Mouse (Mus musculus) CH12.LX (cell line): ENCODE data around the gene Ifi27l2b. TPM values are rescaled to one million over a fixed set of nuclear protein-coding genes. Genes with fewer than 3 reads are reported as not detected.
A peak's percentile ranks its signal among the peaks of the same experiment; 100 is the strongest.

ENCODE experiments used
- DNase-seq: peaks from one replicate; pipeline ENCODE4 v3.0.0-alpha.2; 2013; ENCODE audit errors: extremely low read depth
- H3K27ac ChIP-seq: 2 replicates; pipeline ENCODE4 v1.5.1; 2012; ENCODE audit warnings: low read depth, mild to moderate bottlenecking, control low read depth, moderate library complexity; ENCODE audit not compliant: insufficient read depth
- H3K27me3 ChIP-seq: replicated peaks from 2 replicates; pipeline ENCODE3; 2012; ENCODE audit warnings: inconsistent platforms
- H3K36me3 ChIP-seq, 2 experiments: replicated peaks in 1 of 2; 2 replicates each; pipeline versions ENCODE3 to v1.6.1; 2012; ENCODE audit warnings: inconsistent platforms in 1 of 2, low read length in 1 of 2, mild to moderate bottlenecking in 1 of 2, mixed read lengths in 1 of 2, moderate library complexity in 1 of 2; ENCODE audit not compliant: control insufficient read depth in 1 of 2, insufficient read depth in 1 of 2
- H3K4me1 ChIP-seq, 2 experiments: 2 replicates each; pipeline ENCODE4 v1.6.1; 2012; ENCODE audit warnings: inconsistent platforms in 1 of 2, moderate library complexity in 1 of 2; ENCODE audit not compliant: insufficient read depth in 2 of 2, control insufficient read depth in 1 of 2
- H3K4me2 ChIP-seq: 2 replicates; pipeline ENCODE4 v1.6.1; 2012; ENCODE audit warnings: low read depth, mild to moderate bottlenecking, control low read depth; ENCODE audit not compliant: poor library complexity, insufficient read depth, severe bottlenecking
- H3K4me3 ChIP-seq, 3 experiments: fragments of 150-350 bp in 1 of 3; sonication (generic) in 1 of 3; replicated peaks in 1 of 3; 2 replicates each; pipeline versions ENCODE3 to v1.5.1; 2011 to 2012; ENCODE audit warnings: low read depth in 2 of 3, low read length in 2 of 3, mild to moderate bottlenecking in 2 of 3, moderate library complexity in 2 of 3, control low read depth in 1 of 3, improper control_type of control experiment in 1 of 3, inconsistent platforms in 1 of 3, mixed read lengths in 1 of 3; ENCODE audit not compliant: poor library complexity in 1 of 3
- H3K79me2 ChIP-seq: replicated peaks from 2 replicates; pipeline ENCODE4 v1.6.1; 2012; ENCODE audit warnings: mild to moderate bottlenecking, moderate library complexity; ENCODE audit not compliant: control insufficient read depth, poor library complexity, insufficient read depth, severe bottlenecking; ENCODE audit errors: extremely low read depth
- H3K9ac ChIP-seq: 2 replicates; pipeline ENCODE4 v1.6.1; 2012; ENCODE audit warnings: low read depth, mild to moderate bottlenecking, control low read depth, moderate library complexity; ENCODE audit not compliant: insufficient read depth
- H3K9me3 ChIP-seq: replicated peaks from 2 replicates; pipeline ENCODE3; 2012; ENCODE audit warnings: low read length, inconsistent platforms, mixed read lengths
- BHLHE40 ChIP-seq: IDR thresholded peaks from 2 replicates; pipeline ENCODE4 v1.6.1; 2011; ENCODE audit warnings: mild to moderate bottlenecking, low read depth, low read length, improper control_type of control experiment
- CHD1 ChIP-seq: IDR thresholded peaks from 2 replicates; pipeline ENCODE4 v1.6.1; 2012; ENCODE audit warnings: low read depth, low read length, improper control_type of control experiment, inconsistent platforms
- E2F4 ChIP-seq: IDR thresholded peaks from 2 replicates; pipeline ENCODE4 v1.6.1; 2011; ENCODE audit warnings: low read depth, low read length, improper control_type of control experiment; ENCODE audit not compliant: insufficient replicate concordance
- EP300 ChIP-seq: IDR thresholded peaks from 2 replicates; pipeline ENCODE4 v1.6.1; 2011; ENCODE audit warnings: low read length, improper control_type of control experiment
- ETS1 ChIP-seq: conservative IDR thresholded peaks from 2 replicates; pipeline ENCODE4 v1.6.1; 2012; ENCODE audit warnings: low read depth, mild to moderate bottlenecking, inconsistent platforms, low read length, improper control_type of control experiment, moderate library complexity
- GABPA ChIP-seq: IDR thresholded peaks from 2 replicates; pipeline ENCODE4 v1.6.1; 2012; ENCODE audit warnings: low read depth, low read length, improper control_type of control experiment, inconsistent platforms; ENCODE audit not compliant: insufficient replicate concordance
- HCFC1 ChIP-seq: IDR thresholded peaks from 2 replicates; pipeline ENCODE4 v1.6.1; 2012; ENCODE audit warnings: low read depth, mild to moderate bottlenecking, inconsistent platforms, low read length, improper control_type of control experiment
- MXI1 ChIP-seq: IDR thresholded peaks from 2 replicates; pipeline ENCODE4 v1.6.1; 2011; ENCODE audit warnings: mild to moderate bottlenecking, low read depth, low read length, improper control_type of control experiment
- MYC ChIP-seq: IDR thresholded peaks from 2 replicates; pipeline ENCODE4 v1.6.1; 2011; ENCODE audit warnings: low read depth, mild to moderate bottlenecking, improper control_type of control experiment, low read length
- NELFE ChIP-seq: IDR thresholded peaks from 2 replicates; pipeline ENCODE4 v1.6.1; 2011; ENCODE audit warnings: low read depth, low read length, improper control_type of control experiment
- NRF1 ChIP-seq: IDR thresholded peaks from 2 replicates; pipeline ENCODE4 v1.6.1; 2014; ENCODE audit warnings: low read depth, mild to moderate bottlenecking, inconsistent platforms, low read length, improper control_type of control experiment, moderate library complexity
- POLR2A ChIP-seq: IDR thresholded peaks from 2 replicates; pipeline ENCODE4 v1.6.1; 2011; ENCODE audit warnings: low read depth, mild to moderate bottlenecking, improper control_type of control experiment, low read length
- RCOR1 ChIP-seq: conservative IDR thresholded peaks from 2 replicates; pipeline ENCODE4 v1.6.1; 2012; ENCODE audit warnings: low read depth, mild to moderate bottlenecking, inconsistent platforms, low read length, improper control_type of control experiment
- SIN3A ChIP-seq: IDR thresholded peaks from 2 replicates; pipeline ENCODE4 v1.6.1; 2012; ENCODE audit warnings: low read length, improper control_type of control experiment, inconsistent platforms
- TBP ChIP-seq: conservative IDR thresholded peaks from 2 replicates; pipeline ENCODE4 v1.6.1; 2011; ENCODE audit warnings: low read depth, low read length, improper control_type of control experiment
- TCF12 ChIP-seq: IDR thresholded peaks from 2 replicates; pipeline ENCODE4 v1.6.1; 2014; ENCODE audit warnings: low read depth, mild to moderate bottlenecking, inconsistent platforms, low read length, improper control_type of control experiment
- UBTF ChIP-seq: IDR thresholded peaks from 2 replicates; pipeline ENCODE4 v1.6.1; 2012; ENCODE audit warnings: low read depth, mild to moderate bottlenecking, inconsistent platforms, low read length, improper control_type of control experiment, moderate library complexity
- ZC3H11A ChIP-seq: IDR thresholded peaks from 2 replicates; pipeline ENCODE4 v1.6.1; 2012; ENCODE audit warnings: low read depth, mild to moderate bottlenecking, inconsistent platforms, low read length, improper control_type of control experiment
- ZMIZ1 ChIP-seq: IDR thresholded peaks from 2 replicates; pipeline ENCODE4 v1.6.1; 2012; ENCODE audit warnings: low read depth, mild to moderate bottlenecking, inconsistent platforms, low read length, improper control_type of control experiment
- ZNF384 ChIP-seq: IDR thresholded peaks from 2 replicates; pipeline ENCODE4 v1.6.1; 2012; ENCODE audit warnings: low read depth, low read length, improper control_type of control experiment, inconsistent platforms
- dilution Hi-C: fragments of 300-500 bp; cut with MboI; formaldehyde crosslinking; loops from 2 replicates; pipeline ENCODE4 v1.14.3; 2020; ENCODE audit warnings: low sequenced_read_pairs; ENCODE audit not compliant: extremely low pct_unique_long_range_greater_than_20kb, extremely low pct_ligation_motif_present
- in situ Hi-C: fragments of 300-500 bp; cut with MboI; formaldehyde crosslinking; loops from 3 replicates; pipeline ENCODE4 v1.14.3; 2019; ENCODE audit warnings: low sequenced_read_pairs, low pct_ligation_motif_present, low pct_unique_long_range_greater_than_20kb, mixed read lengths
- polyA plus RNA-seq: library from polyadenylated mRNA; unstranded; fragments of >175 nt; gene quantifications from 2 replicates; pipeline ENCODE4 v1.2.1, GENCODE M21; 2012; ENCODE audit warnings: low read depth; ENCODE audit not compliant: insufficient read length
- total RNA-seq, 2 experiments: library from RNA; depleted of rRNA; stranded (reverse); fragments of 300-350 nt in 1 of 2; fragments of >200 nt in 1 of 2; gene quantifications; 2 replicates each; pipeline ENCODE4 v1.2.3; 2012 to 2014

Gene Ifi27l2b
- total and polyA plus RNA-seq, 3 experiments, result not detected

- H3K4me1 ChIP-seq, result no peaks in the 10 kb centered on the region
- no peak within 1 kb of the TSS for H3K4me2 ChIP-seq
- no peak for TF ChIP-seq NRF1
- TF ChIP-seq E2F4, result no peak
- no peak for TF ChIP-seq EP300
- TF ChIP-seq TCF12, result no peak
- no peak for TF ChIP-seq ZMIZ1
- no peak for TF ChIP-seq MXI1
- no peak for TF ChIP-seq ZNF384
- no peak for TF ChIP-seq RCOR1
- no peak for TF ChIP-seq MYC
- no peak for TF ChIP-seq TBP
- no peak for TF ChIP-seq GABPA
- TF ChIP-seq UBTF, result no peak
- TF ChIP-seq ZC3H11A, result no peak
- TF ChIP-seq POLR2A, result no peak
- no peak for TF ChIP-seq HCFC1
- no peak for TF ChIP-seq BHLHE40
- TF ChIP-seq SIN3A, result no peak
- TF ChIP-seq ETS1, result no peak
- TF ChIP-seq, all 38 proteins: peak for 0
- Histone ChIP-seq H3K9ac (no peak within 1 kb of the TSS), H3K36me3 (peaks cover 95 to 100% of the 10 kb centered on the region in 2 experiments), H3K27me3 (no peaks in the 10 kb centered on the region), H3K27ac (no peak within 1 kb of the TSS), H3K79me2 (no peaks in the 10 kb centered on the region), H3K9me3 (no peaks in the 10 kb centered on the region), H3K4me3 (no peak within 1 kb of the TSS)
- in situ Hi-C loops (no loop called here), dilution Hi-C loops (no loop called here)
- DNase-seq, result no peak
These were observed 49.3 kb downstream of the Ifi27l2b start, which contains the start of gene 9330161L09Rik for GRCm38 (mm10) chr12:103407720-103408119. Gene 9330161L09Rik (minus strand): TSS chr12:103407820.

- Histone ChIP-seq H3K27ac (no peak overlapping the region), H3K4me3 (no peak overlapping the region), H3K9me3 (no peaks in the 10 kb centered on the region), H3K9ac (no peak overlapping the region), H3K27me3 (no peaks in the 10 kb centered on the region), H3K36me3 (peaks cover 71 to 97% of the 10 kb centered on the region in 2 experiments), H3K4me2 (no peak overlapping the region), H3K4me1 (no peaks in the 10 kb centered on the region), H3K79me2 (no peaks in the 10 kb centered on the region)
- in situ Hi-C loops, result no loop called here
- DNase-seq, result no peak
- dilution Hi-C loops, result no loop called here
- TF ChIP-seq NELFE, result no peak
- TF ChIP-seq CHD1, result no peak
- 0 out of 2 replicates have a peak, but pooled peaks have one; percentile 5 for TF ChIP-seq POLR2A
These were observed 52.9 kb downstream of the Ifi27l2b start for GRCm38 (mm10) chr12:103404131-103404530.

Other genes starting within 250 kb of the Ifi27l2b start
- not detected in 2 replicates for gene Prima1, start 215.1 kb downstream of the Ifi27l2b start, total RNA-seq (2012; rRNA removed)
- not detected in 2 replicates for gene Prima1, start 215.1 kb downstream of the Ifi27l2b start, total RNA-seq (2014; rRNA removed)
- not detected in 2 replicates for gene Prima1, start 215.1 kb downstream of the Ifi27l2b start, polyA plus RNA-seq
- not detected in 2 replicates for gene Fam181a, start 146.2 kb downstream of the Ifi27l2b start, total RNA-seq (2012; rRNA removed)
- gene Fam181a, start 146.2 kb downstream of the Ifi27l2b start, total RNA-seq (2014; rRNA removed), result not detected in 2 replicates
- gene Fam181a, start 146.2 kb downstream of the Ifi27l2b start, polyA plus RNA-seq, result not detected in 2 replicates
- 4.1 and 5.5 TPM in 2 replicates for gene Asb2, start 101.2 kb downstream of the Ifi27l2b start, total RNA-seq (2012; rRNA removed)
- 5.3 and 6.2 TPM in 2 replicates for gene Asb2, start 101.2 kb downstream of the Ifi27l2b start, total RNA-seq (2014; rRNA removed)
- gene Asb2, start 101.2 kb downstream of the Ifi27l2b start, polyA plus RNA-seq, result 2.7 and 3.0 TPM in 2 replicates
- gene Otub2, start 68.5 kb downstream of the Ifi27l2b start, total RNA-seq (2012; rRNA removed), result 5.4 and 11.5 TPM in 2 replicates
- 6.8 and 7.6 TPM in 2 replicates for gene Otub2, start 68.5 kb downstream of the Ifi27l2b start, total RNA-seq (2014; rRNA removed)
- 3.0 and 3.1 TPM in 2 replicates for gene Otub2, start 68.5 kb downstream of the Ifi27l2b start, polyA plus RNA-seq
- gene 9330161L09Rik, start 49.4 kb downstream of the Ifi27l2b start, total RNA-seq (2012; rRNA removed), result 0.34 and 1.2 TPM in 2 replicates
- 0.24 and 0.50 TPM in 2 replicates for gene 9330161L09Rik, start 49.4 kb downstream of the Ifi27l2b start, total RNA-seq (2014; rRNA removed)
- 0.33 and 0.54 TPM in 2 replicates for gene 9330161L09Rik, start 49.4 kb downstream of the Ifi27l2b start, polyA plus RNA-seq
- gene Ddx24, start 31.4 kb downstream of the Ifi27l2b start, total RNA-seq (2012; rRNA removed), result 76.2 and 91.3 TPM in 2 replicates
- 83.0 and 87.9 TPM in 2 replicates for gene Ddx24, start 31.4 kb downstream of the Ifi27l2b start, total RNA-seq (2014; rRNA removed)
- gene Ddx24, start 31.4 kb downstream of the Ifi27l2b start, polyA plus RNA-seq, result 125 and 150 TPM in 2 replicates
- gene Ifi27, start 23.0 kb downstream of the Ifi27l2b start, total RNA-seq (2012; rRNA removed), result 143 and 198 TPM in 2 replicates
- 135 and 150 TPM in 2 replicates for gene Ifi27, start 23.0 kb downstream of the Ifi27l2b start, total RNA-seq (2014; rRNA removed)
- gene Ifi27, start 23.0 kb downstream of the Ifi27l2b start, polyA plus RNA-seq, result 132 and 142 TPM in 2 replicates
- 116 and 133 TPM in 2 replicates for gene Ifi27l2a, start 13.5 kb downstream of the Ifi27l2b start, total RNA-seq (2012; rRNA removed)
- gene Ifi27l2a, start 13.5 kb downstream of the Ifi27l2b start, total RNA-seq (2014; rRNA removed), result 262 and 289 TPM in 2 replicates
- 81.1 and 83.9 TPM in 2 replicates for gene Ifi27l2a, start 13.5 kb downstream of the Ifi27l2b start, polyA plus RNA-seq
- 0.34 and 0.38 TPM in 2 replicates for gene Ppp4r4, start 75.1 kb upstream of the Ifi27l2b start, total RNA-seq (2012; rRNA removed)
- 0.54 and 0.68 TPM in 2 replicates for gene Ppp4r4, start 75.1 kb upstream of the Ifi27l2b start, total RNA-seq (2014; rRNA removed)
- gene Ppp4r4, start 75.1 kb upstream of the Ifi27l2b start, polyA plus RNA-seq, result 0.42 and 1.7 TPM in 2 replicates
- gene Serpina10, start 174.2 kb upstream of the Ifi27l2b start, total RNA-seq (2012; rRNA removed), result not detected in 2 replicates
- not detected in 2 replicates for gene Serpina10, start 174.2 kb upstream of the Ifi27l2b start, total RNA-seq (2014; rRNA removed)
- gene Serpina10, start 174.2 kb upstream of the Ifi27l2b start, polyA plus RNA-seq, result not detected in 2 replicates
- gene Serpina6, start 200.0 kb upstream of the Ifi27l2b start, total RNA-seq (2012; rRNA removed), result not detected in 2 replicates
- gene Serpina6, start 200.0 kb upstream of the Ifi27l2b start, total RNA-seq (2014; rRNA removed), result not detected in 2 replicates
- not detected in 2 replicates for gene Serpina6, start 200.0 kb upstream of the Ifi27l2b start, polyA plus RNA-seq
- gene Serpina16, start 218.9 kb upstream of the Ifi27l2b start, total RNA-seq (2012; rRNA removed), result not detected in 2 replicates
- gene Serpina16, start 218.9 kb upstream of the Ifi27l2b start, total RNA-seq (2014; rRNA removed), result not detected in 2 replicates
- gene Serpina16, start 218.9 kb upstream of the Ifi27l2b start, polyA plus RNA-seq, result not detected in 2 replicates
- not detected in 2 replicates for gene Serpina1f, start 238.3 kb upstream of the Ifi27l2b start, total RNA-seq (2012; rRNA removed)
- gene Serpina1f, start 238.3 kb upstream of the Ifi27l2b start, total RNA-seq (2014; rRNA removed), result not detected in 2 replicates
- gene Serpina1f, start 238.3 kb upstream of the Ifi27l2b start, polyA plus RNA-seq, result not detected in 2 replicates